Mouse (Mus musculus) heart, postnatal 25 days (tissue): ENCODE measurements around the gene Pdlim7. TPM values are rescaled to one million over a fixed set of nuclear protein-coding genes. Genes with fewer than 3 reads are reported as not detected.

Experiments
- DNase-seq: peaks from one replicate; pipeline ENCODE4 v3.0.0; 2022; ENCODE audit warnings: low spot score
- intact Hi-C: fragments of 180-260 bp; cut with DNase I; formaldehyde crosslinking; loops from one replicate; pipeline ENCODE4 v1.15.1; 2025
- total RNA-seq, 2 experiments: library from RNA; stranded (reverse); gene quantifications; 2 replicates each; pipeline ENCODE4 v1.2.3; 2021

Pdlim7 gene
- total RNA-seq, 2 experiments from 2014 or later: 65.2 to 67.7 TPM

DNA sequence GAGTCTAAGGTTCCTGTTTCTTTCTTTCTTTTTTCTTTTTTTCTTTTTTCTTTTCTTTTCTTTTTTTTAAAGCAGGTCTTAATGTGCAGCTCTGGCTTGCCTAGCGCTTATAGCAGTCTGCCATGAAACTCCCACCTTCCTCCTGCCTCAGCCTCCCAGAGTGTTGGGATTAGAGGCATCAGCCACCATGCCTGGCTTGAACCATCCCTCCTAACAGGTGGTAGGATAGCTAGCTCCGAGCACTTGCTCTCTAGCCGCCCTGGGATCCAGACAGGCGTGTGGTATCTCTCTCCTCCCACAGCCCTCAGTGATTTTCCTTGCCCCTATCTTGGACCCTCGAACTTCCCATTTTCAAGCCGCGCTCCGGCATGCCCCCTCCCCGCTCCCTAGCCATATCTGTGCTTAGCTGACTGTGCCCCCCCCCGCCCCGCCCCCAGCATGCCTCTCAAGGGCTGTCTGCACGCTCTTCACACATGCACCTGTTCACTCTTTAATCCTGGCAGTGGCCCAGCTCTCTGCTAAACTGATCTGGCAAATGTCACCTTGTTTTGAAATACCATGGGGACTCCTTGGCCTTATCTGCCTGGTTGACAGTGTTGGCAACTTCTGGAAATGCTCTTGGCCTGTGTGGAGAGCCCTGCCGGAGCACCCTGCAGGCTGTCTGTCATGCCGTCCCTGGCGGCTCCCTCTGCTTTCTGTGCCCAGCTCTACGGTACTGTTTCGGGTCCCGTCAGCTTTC is 18.4 kb downstream of the Pdlim7 start:
- intact Hi-C loops: no loop called here
- peak; percentile 44 for DNase-seq

DNA sequence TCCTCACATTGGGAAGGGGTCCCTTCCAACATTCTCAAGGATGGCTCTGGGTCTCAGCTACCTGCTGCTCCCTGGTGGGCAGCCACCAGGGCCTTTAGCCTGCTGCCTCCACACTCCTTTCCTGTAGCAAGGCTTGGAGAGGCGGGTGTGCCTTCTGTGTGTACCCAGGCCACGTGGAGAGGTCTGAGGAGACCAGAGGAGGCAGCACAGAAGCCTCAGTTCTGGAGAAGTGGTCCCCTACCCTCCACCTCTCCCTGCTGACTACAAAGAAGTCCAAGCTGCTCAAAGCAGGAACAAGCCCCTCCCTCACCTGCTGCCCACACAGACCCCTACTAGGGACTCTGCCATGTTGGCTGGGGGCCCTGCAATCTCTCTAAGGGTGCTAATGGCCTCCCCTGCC is 19.2 kb downstream of the Pdlim7 start:
- intact Hi-C loops: no loop called here

GRCm38 (mm10) chr13:55487578-55488498 is 25.6 kb downstream of the Pdlim7 start, which contains the start of gene Dbn1:
Gene Dbn1 (minus strand): TSS chr13:55488111.
- no peak for DNase-seq
- intact Hi-C loops: no loop called here

More for the DNA sequence above, 19.2 kb downstream of the Pdlim7 start:
- no peak for DNase-seq

- DNase-seq: no peak
- intact Hi-C loops: no loop called here
These were observed 26.4 kb downstream of the Pdlim7 start for GRCm38 (mm10) chr13:55486916-55487577.

- DNase-seq: no peak
- intact Hi-C loops: no loop called here
These were observed 27.3 kb downstream of the Pdlim7 start for GRCm38 (mm10) chr13:55486029-55486794.

- intact Hi-C loops: no loop called here
- DNase-seq: no peak
These were observed 28.9 kb downstream of the Pdlim7 start for GRCm38 (mm10) chr13:55484520-55485088.

GRCm38 (mm10) chr13:55483593-55483992 is 29.9 kb downstream of the Pdlim7 start:
- intact Hi-C loops: no loop called here

GRCm38 (mm10) chr13:55483071-55483470 is 30.4 kb downstream of the Pdlim7 start:
- DNase-seq: no peak
- intact Hi-C loops: no loop called here

More at GRCm38 (mm10) chr13:55483593-55483992, 29.9 kb downstream of the Pdlim7 start:
- no peak for DNase-seq

DNA sequence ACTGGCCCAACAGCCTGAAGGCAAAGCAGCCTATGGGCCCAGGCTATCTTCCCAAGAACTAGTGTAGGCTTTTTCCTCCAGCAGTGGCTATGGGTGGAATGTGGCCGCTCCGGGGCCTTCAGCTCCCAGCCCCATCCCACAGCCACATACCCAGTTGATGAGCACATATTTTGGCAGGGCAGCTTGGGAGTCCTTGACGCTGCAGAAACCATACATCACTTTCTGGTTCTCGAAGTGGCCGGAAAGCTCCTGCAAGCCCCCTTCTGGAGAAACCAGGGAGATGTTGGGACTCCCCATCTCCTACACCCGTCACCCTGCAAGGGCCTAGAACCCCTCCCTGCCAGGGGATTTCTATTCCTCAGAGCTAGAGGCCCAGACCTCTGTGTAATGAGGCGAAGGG is 30.9 kb downstream of the Pdlim7 start:
- no peak for DNase-seq
- intact Hi-C loops: no loop called here

- DNase-seq: no peak
- intact Hi-C loops: no loop called here
These were observed 33.5 kb downstream of the Pdlim7 start for GRCm38 (mm10) chr13:55479929-55480328.

DNA sequence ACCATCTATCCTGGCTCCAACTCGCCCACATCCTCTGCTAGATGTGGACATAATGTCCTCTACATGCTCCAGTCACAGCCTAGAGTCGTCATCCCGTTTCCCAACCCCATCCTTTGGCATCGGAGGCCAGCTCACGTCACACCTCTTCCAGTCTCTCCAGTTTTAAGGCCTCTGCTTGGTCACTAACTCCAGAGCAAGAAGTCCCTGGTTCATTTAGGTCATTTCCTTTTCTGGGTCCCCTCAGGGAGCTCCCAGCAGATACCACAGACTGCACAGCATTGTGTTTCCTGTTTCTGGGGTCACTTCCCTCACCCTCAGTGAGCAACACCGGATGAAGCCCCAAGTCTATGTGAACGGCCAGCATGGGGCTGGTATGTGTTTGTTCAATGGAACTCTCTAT is 34.5 kb downstream of the Pdlim7 start:
- intact Hi-C loops: no loop called here
- peak; percentile 54 for DNase-seq

- intact Hi-C loops: no loop called here
- DNase-seq: no peak
These were observed 35.4 kb downstream of the Pdlim7 start for GRCm38 (mm10) chr13:55478036-55478435.

DNA sequence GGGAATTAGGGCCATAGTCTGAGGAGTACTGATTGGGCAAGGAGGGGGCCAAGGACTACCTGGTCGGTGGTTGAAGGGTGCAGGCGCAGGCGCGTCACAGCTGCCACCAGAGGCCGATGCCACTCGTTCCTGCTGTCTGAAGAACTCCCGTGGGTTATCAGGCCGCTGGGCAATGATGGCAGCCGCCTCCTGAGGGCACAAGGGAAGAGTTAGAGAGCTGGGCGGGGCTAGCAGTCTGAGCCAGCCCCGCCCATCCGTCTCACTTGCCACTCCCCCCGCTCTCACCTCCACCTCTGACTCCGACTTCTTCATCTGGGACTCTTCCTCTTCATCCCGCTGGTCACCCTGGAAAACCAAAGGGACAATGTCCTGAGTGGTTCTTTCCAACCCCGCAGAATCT is 36.0 kb downstream of the Pdlim7 start:
- intact Hi-C loops: no loop called here
- no peak for DNase-seq

DNA sequence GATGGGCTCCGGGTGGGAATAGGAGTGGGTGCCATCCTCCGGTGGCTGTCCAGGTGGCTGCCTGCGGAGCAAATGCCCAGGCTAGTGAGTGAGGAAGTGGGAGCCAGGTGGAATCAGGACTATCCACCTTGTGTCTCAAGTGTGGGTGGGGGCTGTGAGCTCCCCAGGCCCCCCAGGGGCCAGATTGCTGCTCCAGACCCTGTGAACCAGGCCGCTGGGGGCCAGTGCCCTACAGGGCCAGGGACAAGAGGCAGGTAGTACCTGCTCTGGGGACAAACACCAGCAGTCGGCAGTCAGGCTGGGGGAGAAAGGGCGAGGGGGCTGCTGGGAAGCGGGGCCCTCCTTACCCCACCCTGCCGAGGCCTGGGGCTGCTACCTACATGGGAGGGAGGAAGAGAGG is 37.2 kb downstream of the Pdlim7 start:
- intact Hi-C loops: no loop called here

GRCm38 (mm10) chr13:55475750-55476149 is 37.7 kb downstream of the Pdlim7 start:
- no peak for DNase-seq
- intact Hi-C loops: no loop called here

More for the DNA sequence above, 37.2 kb downstream of the Pdlim7 start:
- DNase-seq: no peak

DNA sequence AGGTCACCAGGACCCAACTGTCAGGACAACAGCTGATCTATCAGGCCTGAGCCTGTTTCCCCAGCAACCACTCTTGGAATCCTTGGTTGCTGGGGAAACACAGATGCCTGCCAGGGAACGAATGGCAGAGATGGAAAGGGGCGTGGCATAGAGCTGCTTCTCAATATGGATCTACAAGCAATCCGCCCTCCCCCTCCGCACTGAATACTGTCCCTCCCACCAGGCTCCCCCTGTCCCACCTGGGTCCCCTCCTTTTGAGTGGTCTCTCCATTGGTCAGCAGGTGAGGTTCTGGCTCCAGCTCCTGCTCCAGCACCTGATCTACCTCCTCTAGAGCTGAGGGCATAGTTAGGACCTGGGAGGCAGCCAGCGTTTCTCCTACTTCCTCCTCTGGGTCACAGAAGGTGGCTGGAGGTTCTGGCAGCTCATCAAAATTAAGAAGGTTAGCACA is 38.8 kb downstream of the Pdlim7 start:
- intact Hi-C loops: no loop called here
- no peak for DNase-seq

GRCm38 (mm10) chr13:55473961-55474360 is 39.5 kb downstream of the Pdlim7 start:
- DNase-seq: no peak
- intact Hi-C loops: no loop called here

DNA sequence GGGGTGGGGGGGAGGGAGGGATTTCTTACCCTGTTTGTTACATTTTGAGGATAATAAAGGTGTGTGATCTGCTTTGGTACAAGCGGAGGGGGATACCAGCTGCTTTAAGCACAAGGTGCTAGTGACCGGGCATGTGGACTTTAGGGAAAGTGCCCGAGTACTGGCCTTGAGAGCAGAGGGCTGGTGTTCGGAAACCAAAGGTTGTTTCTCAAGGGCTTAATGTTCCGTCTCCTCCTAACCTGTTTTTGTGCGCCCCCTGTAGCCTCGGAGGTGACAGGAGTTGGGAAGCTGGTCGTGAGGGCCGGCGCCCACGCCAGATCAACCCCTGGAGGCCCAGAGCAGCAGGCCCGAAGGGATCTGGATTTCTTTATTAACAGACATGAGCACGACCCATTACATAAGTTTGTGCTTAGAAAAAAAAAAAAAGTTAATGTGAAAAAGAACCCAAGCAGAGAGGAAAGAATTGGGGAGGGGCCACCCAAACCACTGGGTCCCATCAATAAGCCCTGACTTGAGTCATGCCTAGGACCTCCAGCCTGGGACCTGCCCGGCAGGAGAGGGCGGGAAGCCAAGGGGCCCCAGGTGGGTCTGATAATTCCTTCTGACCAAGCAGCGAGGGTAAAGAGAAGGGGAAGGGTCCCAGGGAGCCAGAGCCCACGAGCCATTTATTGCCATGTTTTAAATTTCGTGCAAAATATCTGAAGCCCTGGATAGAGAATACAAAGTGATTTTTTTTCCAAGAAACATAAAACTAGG is 40.2 kb downstream of the Pdlim7 start:
- DNase-seq: no peak
- intact Hi-C loops: no loop called here
